Mouse (Mus musculus) embryonic fibroblast, embryonic 13.5 days (primary cell): ENCODE measurements around the gene Gm49318.

Experiments used
- CTCF ChIP-seq: IDR thresholded peaks from 2 replicates; pipeline ENCODE4 v1.5.1; 2011; ENCODE audit warnings: mild to moderate bottlenecking, control low read depth, low read length, moderate library complexity, borderline replicate concordance; ENCODE audit not compliant: insufficient read depth
- POLR2A ChIP-seq: IDR thresholded peaks from 2 replicates; pipeline ENCODE4 v1.6.1; 2011; ENCODE audit warnings: low read depth, mild to moderate bottlenecking, control low read depth, low read length, moderate library complexity

GRCm38 (mm10) chr9:22065642-22066041, 5.4 kb downstream of the Gm49318 start:
- TF ChIP-seq CTCF, result no peak
- no peak for TF ChIP-seq POLR2A
